Mouse (Mus musculus) heart, embryonic 13.5 days (tissue): ENCODE measurements around the gene Homer1. TPM values are rescaled to one million over a fixed set of nuclear protein-coding genes. Genes with fewer than 3 reads are reported as not detected.

Experiments
- polyA plus RNA-seq: library from polyadenylated mRNA; unstranded; fragments of >200 nt; fragmentation: Nextera tagmentation; extraction: Ambion mirVana; gene quantifications from 2 replicates; pipeline ENCODE4 v1.2.1, GENCODE M21; 2015

The Homer1 gene
- polyA plus RNA-seq, 1 experiment from 2014 or later: 11.1 TPM

Other genes with a start within 250 kb of the Homer1 start
- 3.1 and 3.2 TPM in 2 replicates for gene Cmya5, start 154.9 kb upstream of the Homer1 start, polyA plus RNA-seq
- 40.2 and 41.4 TPM in 2 replicates for gene Tent2, start 107.2 kb upstream of the Homer1 start, polyA plus RNA-seq
- gene Jmy, start 200.2 kb downstream of the Homer1 start, polyA plus RNA-seq: 4.0 and 4.5 TPM in 2 replicates